Comparison of ENCODE assay signal across 8 mouse cellular contexts in the genomic region with DNA sequence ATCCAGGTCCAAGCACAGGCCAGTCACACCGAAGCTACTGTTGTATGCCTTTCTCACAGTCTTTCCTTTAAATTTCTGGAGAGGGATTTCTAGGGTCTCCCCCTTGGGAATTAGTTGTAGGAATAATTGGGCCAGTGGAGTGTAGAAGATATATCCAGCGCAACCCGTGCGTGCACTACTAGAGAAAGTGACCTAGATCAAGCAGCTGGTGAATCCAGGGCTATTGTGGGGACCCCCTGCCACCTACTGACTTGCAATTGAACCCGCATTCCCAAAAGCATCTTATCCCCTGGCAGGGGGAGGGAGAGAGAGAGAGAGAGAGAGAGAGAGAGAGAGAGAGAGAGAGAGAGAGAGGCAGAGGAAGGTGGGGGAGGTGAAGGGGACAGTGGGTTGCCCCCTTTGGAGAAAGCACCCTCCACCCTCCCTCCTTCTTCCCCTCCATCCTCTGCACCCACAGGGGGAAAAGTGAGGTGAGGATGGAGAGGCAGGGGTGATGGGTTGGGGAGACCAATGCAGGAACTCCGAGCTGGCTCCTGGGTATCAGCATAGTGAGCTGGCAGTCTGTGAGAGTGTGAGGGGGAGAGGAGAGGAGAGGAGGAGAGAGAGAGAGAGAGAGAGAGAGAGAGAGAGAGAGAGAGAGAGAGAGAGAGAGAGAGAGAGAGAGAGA. TPM values are rescaled to one million over a fixed set of nuclear protein-coding genes. Genes with fewer than 3 reads are reported as not detected.
DNase-seq lines count a peak whose midpoint lies in the region; ATAC-seq and TF ChIP-seq lines count a peak whose summit lies in the region.

Gene Gria1, plus strand, starts transcription at position 364 of the 667 bp plus-strand sequence.

- peak within 1 kb of the TSS; percentile 14; the same call in 1 of the 2 replicates for H3K4me3 ChIP-seq in kidney, embryonic 14.5 days (ENCODE audit: low read length)
- H3K4me3 ChIP-seq in embryonic facial prominence, embryonic 13.5 days, result peak within 1 kb of the TSS; percentile 29
- H3K4me3 ChIP-seq in intestine, postnatal 0 days (ENCODE audit: low read depth, low read length), result no peak within 1 kb of the TSS
- no peak within 1 kb of the TSS for H3K4me3 ChIP-seq in liver, postnatal 0 days (ENCODE audit: low read depth, low read length)

- WGBS in kidney, embryonic 14.5 days, result 35% methylated on average over 6 of the region's 6 CpGs
- 28% methylated on average over 6 of the region's 6 CpGs for WGBS in embryonic facial prominence, embryonic 13.5 days
- WGBS in intestine, postnatal 0 days, result 45% methylated on average over 6 of the region's 6 CpGs
- WGBS in liver, postnatal 0 days (ENCODE audit: insufficient replicate concordance), result 29% methylated on average over 6 of the region's 6 CpGs

- H3K4me1 ChIP-seq in kidney, embryonic 14.5 days (ENCODE audit: control insufficient read depth, insufficient read depth, low read length), result no peaks in the 10 kb centered on the region
- H3K4me1 ChIP-seq in embryonic facial prominence, embryonic 13.5 days, result peaks cover 22% of the 10 kb centered on the region
- H3K4me1 ChIP-seq in intestine, postnatal 0 days (replicated peaks; ENCODE audit: control insufficient read depth, insufficient read depth, low read length), result no peaks in the 10 kb centered on the region
- no peaks in the 10 kb centered on the region for H3K4me1 ChIP-seq in liver, postnatal 0 days (ENCODE audit: insufficient read depth)

- no peaks in the 10 kb centered on the region for H3K9me3 ChIP-seq in kidney, embryonic 14.5 days (ENCODE audit: control insufficient read depth, low read length)
- no peaks in the 10 kb centered on the region for H3K9me3 ChIP-seq in embryonic facial prominence, embryonic 13.5 days
- H3K9me3 ChIP-seq in intestine, postnatal 0 days (ENCODE audit: control insufficient read depth), result no peaks in the 10 kb centered on the region
- H3K9me3 ChIP-seq in liver, postnatal 0 days (ENCODE audit: low read length), result no peaks in the 10 kb centered on the region

- no peak for TF ChIP-seq EP300 in liver, postnatal 0 days (IDR thresholded peaks at IDR 0.05; ENCODE audit: low read depth)

- no peak within 1 kb of the TSS for H3K9ac ChIP-seq in kidney, embryonic 14.5 days (ENCODE audit: low read depth, low read length)
- H3K9ac ChIP-seq in embryonic facial prominence, embryonic 13.5 days, result no peak within 1 kb of the TSS
- no peak within 1 kb of the TSS for H3K9ac ChIP-seq in intestine, postnatal 0 days (ENCODE audit: low read depth, low read length)
- no peak within 1 kb of the TSS for H3K9ac ChIP-seq in liver, postnatal 0 days (replicated peaks)

- 0 out of 2 replicates have a peak, but pooled peaks have one; percentile 13 for ATAC-seq in kidney, embryonic 14.5 days (ENCODE audit: low FRiP score, low TSS enrichment)
- no peak for ATAC-seq in embryonic facial prominence, embryonic 13.5 days (ENCODE audit: insufficient number of reproducible peaks, insufficient read depth, low FRiP score, low TSS enrichment, low read depth)
- no peak for ATAC-seq in intestine, postnatal 0 days
- no peak for ATAC-seq in liver, postnatal 0 days

- H3K36me3 ChIP-seq in kidney, embryonic 14.5 days (ENCODE audit: control insufficient read depth, insufficient read depth, low read length), result no peaks in the 10 kb centered on the region
- H3K36me3 ChIP-seq in embryonic facial prominence, embryonic 13.5 days, result no peaks in the 10 kb centered on the region
- H3K36me3 ChIP-seq in intestine, postnatal 0 days (ENCODE audit: control insufficient read depth, insufficient read depth), result no peaks in the 10 kb centered on the region
- no peaks in the 10 kb centered on the region for H3K36me3 ChIP-seq in liver, postnatal 0 days (replicated peaks; ENCODE audit: insufficient read depth, low read length)

- DNase-seq in kidney, postnatal 25 days, result no peak
- DNase-seq in neural tube, embryonic 10.5 days (ENCODE audit: extremely low spot score, low spot score), result peak; percentile 19
- DNase-seq in adrenal gland, postnatal 14 days, result no peak
- DNase-seq in urinary bladder, postnatal 10 days (ENCODE audit: low spot score), result no peak
- no peak for DNase-seq in liver, postnatal 0 days

- peak within 1 kb of the TSS; percentile 39 for H3K4me2 ChIP-seq in kidney, embryonic 14.5 days (replicated peaks; ENCODE audit: low read depth, low read length)
- peak within 1 kb of the TSS; percentile 56 for H3K4me2 ChIP-seq in embryonic facial prominence, embryonic 13.5 days
- 0 out of 2 replicates have a peak within 1 kb of the TSS, but pooled peaks have one; percentile 14 for H3K4me2 ChIP-seq in intestine, postnatal 0 days (replicated peaks; ENCODE audit: low read depth)
- H3K4me2 ChIP-seq in liver, postnatal 0 days (ENCODE audit: low read depth, low read length), result no peak within 1 kb of the TSS

- no peaks in the 10 kb centered on the region; the same call in none of the 2 replicates for H3K27me3 ChIP-seq in kidney, embryonic 14.5 days (ENCODE audit: control insufficient read depth, insufficient read depth, low read length)
- H3K27me3 ChIP-seq in embryonic facial prominence, embryonic 13.5 days, result peaks cover 41% of the 10 kb centered on the region
- no peaks in the 10 kb centered on the region for H3K27me3 ChIP-seq in intestine, postnatal 0 days (replicated peaks; ENCODE audit: control insufficient read depth, insufficient read depth, low read length)
- no peaks in the 10 kb centered on the region for H3K27me3 ChIP-seq in liver, postnatal 0 days (ENCODE audit: insufficient read depth, low read length)

- no peak for TF ChIP-seq CTCF in intestine, postnatal 0 days (IDR thresholded peaks at IDR 0.05; ENCODE audit: low read depth)
- no peak for TF ChIP-seq CTCF in liver, postnatal 0 days (IDR thresholded peaks at IDR 0.05; ENCODE audit: low read depth)

- no peak within 1 kb of the TSS for H3K27ac ChIP-seq in kidney, embryonic 14.5 days (ENCODE audit: low read depth, low read length)
- H3K27ac ChIP-seq in embryonic facial prominence, embryonic 13.5 days, result no peak within 1 kb of the TSS
- H3K27ac ChIP-seq in intestine, postnatal 0 days (ENCODE audit: low read depth, low read length), result no peak within 1 kb of the TSS
- H3K27ac ChIP-seq in liver, postnatal 0 days (ENCODE audit: low read depth), result no peak within 1 kb of the TSS

RNA-seq across cellular contexts. Expression of gene Gria1, which starts in this region (rescaled TPM):
- 1.7 and 2.0 TPM in 2 replicates for polyA plus RNA-seq in kidney, embryonic 14.5 days (2014; fragmentation: Nextera tagmentation; extraction: Ambion mirVana)
- polyA plus RNA-seq in embryonic facial prominence, embryonic 13.5 days (2015; fragmentation: Nextera tagmentation; extraction: Ambion mirVana), result 3.0 and 3.3 TPM in 2 replicates
- polyA plus RNA-seq in intestine, postnatal 0 days (2015; fragmentation: Nextera tagmentation; extraction: Ambion mirVana), result 0.46 and 0.64 TPM in 2 replicates
- 0.82 and 1.7 TPM in 2 replicates for total RNA-seq in adrenal gland, postnatal 14 days (2021)
- not detected in 2 replicates for polyA plus RNA-seq in liver, postnatal 0 days (2015; fragmentation: Nextera tagmentation; extraction: Ambion mirVana)

Comparison
In these comparisons a context has a peak if more than half of its experiments do, and no peak if none do; other contexts are left out.
1. H3K4me3 ChIP-seq: peak in kidney, embryonic 14.5 days (single experiment) and embryonic facial prominence, embryonic 13.5 days (single experiment); none in intestine, postnatal 0 days (single experiment) and liver, postnatal 0 days (single experiment).